15 mouse cellular contexts compared by ENCODE assay signal in genomic region chr9:102504716-102505378, GRCm38 (mm10). TPM values are rescaled to one million over a fixed set of nuclear protein-coding genes. Genes with fewer than 3 reads are reported as not detected.
A peak's percentile ranks its signal among the peaks of the same experiment; 100 is the strongest.
DNase-seq lines count a peak whose midpoint lies in the region; ATAC-seq and TF ChIP-seq lines count a peak whose summit lies in the region.
"Had no signal": no experiment of that assay in that cellular context is flagged by ENCODE, and none has a peak within 500 bp of the region (broad histone marks: within the 10 kb centered on the region; RNA-seq: fewer than 3 reads in every experiment).

No protein-coding gene starts in this region.

- peaks cover 6% of the 10 kb centered on the region for H3K4me1 ChIP-seq in heart, adult 2 months (ENCODE audit: control insufficient read depth, insufficient read depth, low read length)
- H3K4me1 ChIP-seq in heart, embryonic 16.5 days (ENCODE audit: control insufficient read depth, insufficient read depth, low read length), result peaks cover 23% of the 10 kb centered on the region
- H3K4me1 ChIP-seq: liver, embryonic 15.5 days had no signal

- no peak overlapping the region for H3K4me3 ChIP-seq in heart, adult 2 months
- H3K4me3 ChIP-seq in heart, embryonic 16.5 days (ENCODE audit: low read length), result no peak overlapping the region
- H3K4me3 ChIP-seq: liver, embryonic 15.5 days had no signal

- peak; percentile 43 to 70 for DNase-seq in heart, adult 2 months
- DNase-seq in heart, adult 8-10 months (ENCODE audit: low spot score), result no peak
- peak; percentile 87 to 88 for DNase-seq in cerebellum, postnatal 10 days
- peak; percentile 29 to 38 for DNase-seq in cerebellum, postnatal 36 days
- DNase-seq in adrenal gland, adult 2 months, result no peak
- DNase-seq: kidney, postnatal 25 days; lung, postnatal 14 days; thymus, postnatal 25 days had no signal

- intact Hi-C loops in heart, adult 2 months (cut with DNase I), result no loop called here

- WGBS in heart, adult 2 months, result 45% methylated on average over 3 of the region's 3 CpGs
- 52% methylated on average over 3 of the region's 3 CpGs for WGBS in heart, embryonic 16.5 days

- no peak for TF ChIP-seq POLR2A in heart, adult 2 months (IDR thresholded peaks at IDR 0.05; ENCODE audit: insufficient read depth, low read depth, low read length)

- H3K36me3 ChIP-seq in heart, adult 2 months (ENCODE audit: control insufficient read depth, insufficient read depth, low read length), result no peaks in the 10 kb centered on the region
- H3K36me3 ChIP-seq in heart, embryonic 16.5 days (ENCODE audit: control insufficient read depth, insufficient read depth), result no peaks in the 10 kb centered on the region
- H3K36me3 ChIP-seq: hindbrain, embryonic 12.5 days; intestine, embryonic 15.5 days; liver, embryonic 15.5 days; stomach, embryonic 15.5 days had no signal

- peak overlapping the region; percentile 77 for H3K27ac ChIP-seq in heart, adult 2 months
- H3K27ac ChIP-seq in heart, embryonic 16.5 days (ENCODE audit: low read length), result peak overlapping the region; percentile 89
- H3K27ac ChIP-seq: hindbrain, embryonic 12.5 days; intestine, embryonic 15.5 days; liver, embryonic 15.5 days; stomach, embryonic 15.5 days had no signal

- H3K9me3 ChIP-seq in heart, embryonic 16.5 days (replicated peaks; ENCODE audit: control insufficient read depth, low read length), result no peaks in the 10 kb centered on the region
- H3K9me3 ChIP-seq: hindbrain, embryonic 12.5 days; intestine, embryonic 15.5 days; liver, embryonic 15.5 days; stomach, embryonic 15.5 days had no signal

- no peaks in the 10 kb centered on the region for H3K27me3 ChIP-seq in heart, adult 2 months (ENCODE audit: control insufficient read depth, insufficient read depth, low read length)
- peaks cover 21% of the 10 kb centered on the region for H3K27me3 ChIP-seq in heart, embryonic 16.5 days (ENCODE audit: control insufficient read depth, insufficient read depth, low read length)

- ATAC-seq in heart, embryonic 16.5 days (replicated peaks; ENCODE audit: extremely low read depth, insufficient read depth, low FRiP score), result peak; percentile 88
- ATAC-seq in CD4-positive, CD25-positive, alpha-beta regulatory T cell, adult 4 months, result no peak

- 0 out of 2 replicates have a peak, but pooled peaks have one; percentile 8 for TF ChIP-seq EP300 in heart, adult 2 months (IDR thresholded peaks at IDR 0.05; ENCODE audit: insufficient read depth, low read depth, low read length)

- no peak overlapping the region for H3K9ac ChIP-seq in heart, adult 2 months (ENCODE audit: low read depth, low read length)
- no peak overlapping the region for H3K9ac ChIP-seq in heart, embryonic 16.5 days (ENCODE audit: low read length)
- H3K9ac ChIP-seq: hindbrain, embryonic 12.5 days; intestine, embryonic 15.5 days; liver, embryonic 15.5 days; stomach, embryonic 15.5 days had no signal

- peak overlapping the region; percentile 69; the same call in 1 of the 2 replicates for H3K4me2 ChIP-seq in heart, embryonic 16.5 days (ENCODE audit: low read depth, low read length)

- no peak for TF ChIP-seq CTCF in heart, adult 2 months (IDR thresholded peaks at IDR 0.05)

- no peaks in the 10 kb centered on the region for H3K79me2 ChIP-seq in heart, adult 2 months (replicated peaks; ENCODE audit: control insufficient read depth, insufficient read depth, low read length)

RNA-seq across cellular contexts. Expression of gene Ky, which starts 0.7 kb away (rescaled TPM):
- total RNA-seq in heart, adult 2 months (2021), result 10 to 100 TPM; 11.4 to 12.1 TPM
- 8.2 and 15.7 TPM in 2 replicates for polyA plus RNA-seq in heart, adult 2 months (2012; rRNA removed)
- total RNA-seq in heart, adult 8-10 months (2022), result 10 to 100 TPM; 12.0 to 21.0 (median 17.8) TPM
- 1.2 TPM in 2 replicates for polyA plus RNA-seq in heart, embryonic 16.5 days (2015; fragmentation: Nextera tagmentation; extraction: Ambion mirVana)
- under 1 TPM; 0.31 to 0.46 TPM for polyA plus RNA-seq in CD4-positive, CD25-positive, alpha-beta regulatory T cell, adult 4 months (2017; shearing (Covaris generic))
- total RNA-seq in adrenal gland, adult 2 months (2021), result 1 to 10 TPM in 1 of 2 experiments, under 1 TPM in 1; 0.26 to 1.1 TPM
- polyA plus RNA-seq in adrenal gland, adult 2 months (2012; rRNA removed), result 0.40 and 0.63 TPM in 2 replicates
- total RNA-seq: CH12.LX had no signal

Comparison
In these comparisons a context has a peak if more than half of its experiments do, and no peak if none do; other contexts are left out.
1. DNase-seq: peak in heart, adult 2 months (2 of 2), cerebellum, postnatal 10 days (2 of 2) and cerebellum, postnatal 36 days (2 of 2); none in heart, adult 8-10 months (single experiment) and adrenal gland, adult 2 months (single experiment).